Mouse (Mus musculus) neutrophil, adult 5-6 weeks (primary cell): Measurements from ENCODE around the gene Hmces. TPM values are rescaled to one million over a fixed set of nuclear protein-coding genes. Genes with fewer than 3 reads are reported as not detected.

Source experiments
- total RNA-seq: library from RNA; stranded (forward); fragments of 200-1000 nt; gene quantifications from 2 replicates; pipeline ENCODE4 v1.2.3, GENCODE M21; 2017

The Hmces gene
- total RNA-seq, 1 experiment from 2014 or later = 63.9 TPM

Other genes with a start within 250 kb of the Hmces start
- 8.2 and 10.0 TPM in 2 replicates for gene Aplf, start 241.7 kb upstream of the Hmces start, total RNA-seq
- gene Efcc1, start 183.1 kb upstream of the Hmces start, total RNA-seq = not detected in 2 replicates
- 13.3 and 13.5 TPM in 2 replicates for gene Gp9, start 135.9 kb upstream of the Hmces start, total RNA-seq
- gene Rab43, start 101.8 kb upstream of the Hmces start, total RNA-seq = 29.3 and 47.0 TPM in 2 replicates
- gene Gm45140, start 78.1 kb upstream of the Hmces start, total RNA-seq = 17.8 and 23.3 TPM in 2 replicates
- 26.0 and 48.2 TPM in 2 replicates for gene Isy1, start 75.1 kb upstream of the Hmces start, total RNA-seq
- gene Cnbp, start 62.8 kb upstream of the Hmces start, total RNA-seq = 523 and 558 TPM in 2 replicates
- gene Copg1, start 26.1 kb upstream of the Hmces start, total RNA-seq = 67.4 and 77.5 TPM in 2 replicates
- gene H1fx, start 67.7 kb downstream of the Hmces start, total RNA-seq = not detected in 2 replicates
- gene Rab7, start 131.3 kb downstream of the Hmces start, total RNA-seq = 148 and 159 TPM in 2 replicates
- 56.1 and 60.4 TPM in 2 replicates for gene Rpn1, start 170.5 kb downstream of the Hmces start, total RNA-seq